Mouse (Mus musculus) gastrocnemius, adult 18-20 months (tissue): ENCODE results near the gene Csrp3. TPM values are rescaled to one million over a fixed set of nuclear protein-coding genes. Genes with fewer than 3 reads are reported as not detected.

ENCODE experiments used
- DNase-seq: peaks from one replicate; pipeline ENCODE4 v3.0.0; 2021; ENCODE audit warnings: low spot score
- total RNA-seq, 2 experiments: library from RNA; stranded (reverse); gene quantifications; 2 replicates each; pipeline ENCODE4 v1.2.3; 2021

Csrp3 gene
- total RNA-seq, 2 experiments from 2014 or later = 202 to 385 TPM

GRCm38 (mm10) chr7:48870144-48870543, 22.3 kb upstream of the Csrp3 start:
- no peak for DNase-seq

GRCm38 (mm10) chr7:48867576-48867975, 19.7 kb upstream of the Csrp3 start:
- no peak for DNase-seq

GRCm38 (mm10) chr7:48864671-48865458, 17.0 kb upstream of the Csrp3 start:
- no peak for DNase-seq

GRCm38 (mm10) chr7:48864199-48864598, 16.4 kb upstream of the Csrp3 start:
- no peak for DNase-seq

GRCm38 (mm10) chr7:48861796-48862195, 14.0 kb upstream of the Csrp3 start:
- DNase-seq = no peak

GRCm38 (mm10) chr7:48860948-48861347, 13.1 kb upstream of the Csrp3 start:
- no peak for DNase-seq

- DNase-seq = no peak
Observed at GRCm38 (mm10) chr7:48859362-48859761, 11.5 kb upstream of the Csrp3 start.

- DNase-seq = no peak
Observed at GRCm38 (mm10) chr7:48858257-48858656, 10.4 kb upstream of the Csrp3 start.

GRCm38 (mm10) chr7:48855461-48855860, 7.6 kb upstream of the Csrp3 start:
- DNase-seq = no peak

GRCm38 (mm10) chr7:48853496-48853895, 5.7 kb upstream of the Csrp3 start:
- DNase-seq = no peak

- no peak for DNase-seq
Observed at GRCm38 (mm10) chr7:48851529-48852104, 3.8 kb upstream of the Csrp3 start.

GRCm38 (mm10) chr7:48846755-48847154, 1.1 kb downstream of the Csrp3 start:
- no peak for DNase-seq

GRCm38 (mm10) chr7:48845213-48845973, 2.4 kb downstream of the Csrp3 start:
- no peak for DNase-seq

GRCm38 (mm10) chr7:48843541-48843940, 4.3 kb downstream of the Csrp3 start:
- DNase-seq = no peak

- no peak for DNase-seq
Observed at GRCm38 (mm10) chr7:48842353-48842752, 5.5 kb downstream of the Csrp3 start.

- no peak for DNase-seq
Observed at GRCm38 (mm10) chr7:48841538-48841937, 6.3 kb downstream of the Csrp3 start.

GRCm38 (mm10) chr7:48840545-48840944, 7.3 kb downstream of the Csrp3 start:
- no peak for DNase-seq

GRCm38 (mm10) chr7:48838434-48838833, 9.4 kb downstream of the Csrp3 start:
- DNase-seq = no peak

GRCm38 (mm10) chr7:48836949-48837348, 10.9 kb downstream of the Csrp3 start:
- DNase-seq = no peak

GRCm38 (mm10) chr7:48834989-48835626, 12.7 kb downstream of the Csrp3 start:
- no peak for DNase-seq

- DNase-seq = no peak
Observed at GRCm38 (mm10) chr7:48834371-48834970, 13.4 kb downstream of the Csrp3 start.

- no peak for DNase-seq
Observed at GRCm38 (mm10) chr7:48832735-48833134, 15.1 kb downstream of the Csrp3 start.
